18 mouse cellular contexts compared by ENCODE assay signal in the genomic region with DNA sequence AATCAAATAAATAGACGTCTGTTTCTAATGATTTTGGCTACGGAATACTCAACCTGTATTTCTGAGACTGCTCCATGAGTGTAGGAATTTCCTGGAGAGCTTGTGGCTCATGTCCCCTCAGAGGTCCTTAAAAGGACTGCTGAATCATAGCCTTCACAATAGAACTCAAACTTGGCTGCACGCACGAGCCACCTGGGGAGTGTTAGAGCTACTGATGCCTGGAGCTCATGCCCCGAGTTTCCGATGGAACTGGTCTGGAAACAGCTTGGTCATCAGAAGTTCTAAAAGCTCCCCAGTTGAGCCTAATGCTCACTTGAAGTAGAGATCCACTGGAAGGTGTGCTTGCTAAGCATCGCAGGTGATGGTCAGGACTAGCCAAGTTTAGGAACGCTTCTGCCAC.
A peak's percentile ranks its signal among the peaks of the same experiment; 100 is the strongest.
DNase-seq lines count a peak whose midpoint lies in the region; ATAC-seq and TF ChIP-seq lines count a peak whose summit lies in the region.
"Had no signal": no experiment of that assay in that cellular context is flagged by ENCODE, and none has a peak within 500 bp of the region (broad histone marks: within the 10 kb centered on the region; RNA-seq: fewer than 3 reads in every experiment).

No protein-coding gene starts in this region.

- no peak overlapping the region for H3K9ac ChIP-seq in lung, postnatal 0 days (replicated peaks; ENCODE audit: low read depth)
- H3K9ac ChIP-seq: embryonic facial prominence, embryonic 12.5 days; forebrain, embryonic 13.5 days; forebrain, embryonic 15.5 days; forebrain, postnatal 0 days had no signal

- 71% methylated on average over 8 of the region's 8 CpGs for WGBS in lung, postnatal 0 days

- H3K36me3 ChIP-seq in lung, postnatal 0 days (ENCODE audit: insufficient read depth, low read length) = no peaks in the 10 kb centered on the region
- H3K36me3 ChIP-seq: embryonic facial prominence, embryonic 10.5 days; embryonic facial prominence, embryonic 12.5 days; forebrain, embryonic 15.5 days had no signal

- H3K4me3 ChIP-seq in lung, postnatal 0 days (ENCODE audit: low read depth, low read length) = no peak overlapping the region
- H3K4me3 ChIP-seq: embryonic facial prominence, embryonic 10.5 days; embryonic facial prominence, embryonic 12.5 days; forebrain, embryonic 13.5 days; forebrain, embryonic 15.5 days had no signal

- TF ChIP-seq EP300 in lung, postnatal 0 days (IDR thresholded peaks at IDR 0.05) = no peak

- no peaks in the 10 kb centered on the region; the same call in 1 of the 2 replicates for H3K4me1 ChIP-seq in lung, postnatal 0 days (ENCODE audit: insufficient read depth, low read depth, low read length)
- H3K4me1 ChIP-seq: embryonic facial prominence, embryonic 10.5 days; embryonic facial prominence, embryonic 12.5 days; forebrain, embryonic 13.5 days; forebrain, embryonic 15.5 days had no signal

- H3K4me2 ChIP-seq in lung, postnatal 0 days (replicated peaks; ENCODE audit: low read depth, low read length) = no peak overlapping the region
- H3K4me2 ChIP-seq: embryonic facial prominence, embryonic 12.5 days; forebrain, embryonic 13.5 days; forebrain, embryonic 15.5 days had no signal

- H3K9me3 ChIP-seq in lung, postnatal 0 days (ENCODE audit: low read length) = no peaks in the 10 kb centered on the region
- H3K9me3 ChIP-seq: embryonic facial prominence, embryonic 10.5 days; embryonic facial prominence, embryonic 12.5 days; forebrain, embryonic 13.5 days; forebrain, embryonic 15.5 days had no signal

- H3K27me3 ChIP-seq in lung, postnatal 0 days (replicated peaks; ENCODE audit: insufficient read depth, low read length) = no peaks in the 10 kb centered on the region
- H3K27me3 ChIP-seq: embryonic facial prominence, embryonic 12.5 days; forebrain, embryonic 13.5 days; forebrain, embryonic 15.5 days; Patski had no signal

- no peak for ATAC-seq in lung, postnatal 0 days
- ATAC-seq: activated CD4-positive, CD25-positive, alpha-beta regulatory T cell, adult 4 months; forebrain, embryonic 13.5 days; forebrain, embryonic 15.5 days; forebrain, postnatal 0 days; Patski had no signal

- DNase-seq in cerebellum, postnatal 25 days = peak; percentile 21 to 50
- no peak for DNase-seq in cerebellum, postnatal 14 days
- DNase-seq in lung, postnatal 0 days (ENCODE audit: low spot score) = peak; percentile 24
- no peak for DNase-seq in lung, postnatal 10 days
- no peak for DNase-seq in left cerebral cortex, adult 11 months (ENCODE audit: low spot score)
- DNase-seq: adrenal gland, adult 8-10 months; adrenal gland, postnatal 14 days; adrenal gland, postnatal 36 days; cerebellum, adult 11 months; cerebellum, adult 9-10 months; cerebellum, postnatal 10 days; forebrain, postnatal 0 days had no signal

- no peak for TF ChIP-seq CTCF in lung, postnatal 0 days (IDR thresholded peaks at IDR 0.05)

- H3K27ac ChIP-seq in lung, postnatal 0 days (ENCODE audit: low read length) = no peak overlapping the region
- H3K27ac ChIP-seq: embryonic facial prominence, embryonic 10.5 days; embryonic facial prominence, embryonic 12.5 days; forebrain, embryonic 13.5 days; forebrain, embryonic 15.5 days had no signal

Comparison
In these comparisons a context has a peak if more than half of its experiments do, and no peak if none do; other contexts are left out.
1. DNase-seq: peak in cerebellum, postnatal 25 days (2 of 2) and lung, postnatal 0 days (single experiment); none in cerebellum, postnatal 14 days (0 of 2), lung, postnatal 10 days (single experiment) and left cerebral cortex, adult 11 months (single experiment).